Mouse (Mus musculus) limb, embryonic 10.5 days (tissue): ENCODE results near the gene Ap5s1. TPM values are rescaled to one million over a fixed set of nuclear protein-coding genes. Genes with fewer than 3 reads are reported as not detected.
"Not testable (repeated sequence)": the region's sequence is repeated elsewhere in the genome, so short reads cannot be mapped to it uniquely, and the experiment has no call there.

Source experiments
- DNase-seq: peaks from one replicate; pipeline ENCODE4 v3.0.0-alpha.2; 2017; ENCODE audit warnings: low spot score
- H3K27ac ChIP-seq: fragments of 300-500 bp; sonication (generic); 2 replicates; pipeline ENCODE4 v1.5.1; 2016; ENCODE audit warnings: mild to moderate bottlenecking
- H3K27me3 ChIP-seq: fragments of 300-500 bp; sonication (generic); 2 replicates; pipeline ENCODE4 v1.6.1; 2016; ENCODE audit warnings: low read depth, mild to moderate bottlenecking; ENCODE audit not compliant: poor library complexity, severe bottlenecking
- H3K36me3 ChIP-seq: fragments of 300-500 bp; sonication (generic); 2 replicates; pipeline ENCODE4 v1.6.1; 2016; ENCODE audit warnings: mild to moderate bottlenecking, moderate library complexity
- H3K4me1 ChIP-seq: fragments of 300-500 bp; sonication (generic); 2 replicates; pipeline ENCODE4 v1.6.1; 2016
- H3K4me3 ChIP-seq: fragments of 300-500 bp; sonication (generic); 2 replicates; pipeline ENCODE4 v1.5.1; 2016; ENCODE audit warnings: mild to moderate bottlenecking, moderate library complexity
- H3K9me3 ChIP-seq: fragments of 300-500 bp; sonication (generic); replicated peaks from 2 replicates; pipeline ENCODE4 v1.6.1; 2016; ENCODE audit warnings: mild to moderate bottlenecking
- WGBS: fragments of 180-500 bp; shearing (Covaris S2); methylation state at CpG from one replicate; pipeline ENCODE4 v1.1.7; 2016; 5-methylcytosine and 5-hydroxymethylcytosine counted together
- polyA plus RNA-seq: library from polyadenylated mRNA; unstranded; fragments of >200 nt; fragmentation: Nextera tagmentation; extraction: Ambion mirVana; gene quantifications from 2 replicates; pipeline ENCODE4 v1.2.1, GENCODE M21; 2016

Ap5s1 gene
- polyA plus RNA-seq, 1 experiment from 2014 or later: 22.6 TPM

- WGBS: 79% methylated on average over 9 of the region's 9 CpGs
- Histone ChIP-seq H3K4me1 (peaks cover 19% of the 10 kb centered on the region), H3K27me3 (no peaks in the 10 kb centered on the region), H3K9me3 (no peaks in the 10 kb centered on the region), H3K27ac (no peak overlapping the region), H3K4me3 (peak overlapping the region; percentile 65), H3K36me3 (peaks cover 11% of the 10 kb centered on the region)
- DNase-seq: no peak
Observed at GRCm38 (mm10) chr2:131211026-131211615, 4.2 kb downstream of the Ap5s1 start.

- no peak for DNase-seq
- Histone ChIP-seq H3K4me1 (peaks cover 19% of the 10 kb centered on the region), H3K27me3 (no peaks in the 10 kb centered on the region), H3K9me3 (no peaks in the 10 kb centered on the region), H3K27ac (0 out of 2 replicates have a peak overlapping the region, but pooled peaks have one; percentile 42), H3K36me3 (peaks cover 11% of the 10 kb centered on the region), H3K4me3 (no peak overlapping the region)
- WGBS: 91% methylated on average over 7 of the region's 7 CpGs
Observed at GRCm38 (mm10) chr2:131213773-131214172, 6.9 kb downstream of the Ap5s1 start.

- 88% methylated on average over 7 of the region's 7 CpGs for WGBS
- no peak overlapping the region for H3K27ac ChIP-seq
Observed at GRCm38 (mm10) chr2:131215941-131216858, 9.3 kb downstream of the Ap5s1 start.

GRCm38 (mm10) chr2:131220030-131220429 is 13.2 kb downstream of the Ap5s1 start:
- H3K9me3 ChIP-seq: no peaks in the 10 kb centered on the region
- H3K4me1 ChIP-seq: no peaks in the 10 kb centered on the region
- no peaks in the 10 kb centered on the region for H3K27me3 ChIP-seq
- DNase-seq: no peak
- H3K4me3 ChIP-seq: no peak overlapping the region
- no peaks in the 10 kb centered on the region for H3K36me3 ChIP-seq
- 83% methylated on average over 4 of the region's 4 CpGs for WGBS
- no peak overlapping the region for H3K27ac ChIP-seq

More at GRCm38 (mm10) chr2:131215941-131216858, 9.3 kb downstream of the Ap5s1 start:
- Histone ChIP-seq H3K36me3 (peaks cover 11% of the 10 kb centered on the region), H3K4me3 (no peak overlapping the region), H3K9me3 (no peaks in the 10 kb centered on the region), H3K27me3 (no peaks in the 10 kb centered on the region), H3K4me1 (peaks cover 2% of the 10 kb centered on the region)
- DNase-seq: no peak

- Histone ChIP-seq H3K27ac (no peak overlapping the region), H3K36me3 (no peaks in the 10 kb centered on the region), H3K4me3 (no peak overlapping the region), H3K9me3 (no peaks in the 10 kb centered on the region), H3K4me1 (no peaks in the 10 kb centered on the region), H3K27me3 (no peaks in the 10 kb centered on the region)
- no peak for DNase-seq
- WGBS: 85% methylated on average over 3 of the region's 3 CpGs
Observed at GRCm38 (mm10) chr2:131221853-131222515, 15.1 kb downstream of the Ap5s1 start.

GRCm38 (mm10) chr2:131222562-131222961 is 15.7 kb downstream of the Ap5s1 start:
- DNase-seq: no peak
- WGBS: 76% methylated on average over 5 of the region's 5 CpGs
- Histone ChIP-seq H3K36me3 (no peaks in the 10 kb centered on the region), H3K27ac (no peak overlapping the region), H3K4me1 (no peaks in the 10 kb centered on the region), H3K27me3 (no peaks in the 10 kb centered on the region), H3K9me3 (no peaks in the 10 kb centered on the region), H3K4me3 (no peak overlapping the region)

GRCm38 (mm10) chr2:131223569-131223968 is 16.7 kb downstream of the Ap5s1 start:
- H3K4me3 ChIP-seq: no peak overlapping the region
- H3K36me3 ChIP-seq: no peaks in the 10 kb centered on the region
- no peaks in the 10 kb centered on the region for H3K9me3 ChIP-seq
- WGBS: 62% methylated on average over 1 of the region's 1 CpGs
- H3K27ac ChIP-seq: no peak overlapping the region
- no peaks in the 10 kb centered on the region for H3K27me3 ChIP-seq
- no peaks in the 10 kb centered on the region for H3K4me1 ChIP-seq
- DNase-seq: no peak

GRCm38 (mm10) chr2:131225178-131225577 is 18.3 kb downstream of the Ap5s1 start:
- H3K4me3 ChIP-seq: no peak overlapping the region
- H3K27ac ChIP-seq: no peak overlapping the region
- H3K9me3 ChIP-seq: no peaks in the 10 kb centered on the region
- H3K27me3 ChIP-seq: no peaks in the 10 kb centered on the region
- no peaks in the 10 kb centered on the region for H3K4me1 ChIP-seq
- no peak for DNase-seq
- no peaks in the 10 kb centered on the region for H3K36me3 ChIP-seq
- WGBS: 92% methylated on average over 6 of the region's 6 CpGs

- H3K27ac ChIP-seq, H3K27me3 ChIP-seq, H3K4me3 ChIP-seq, H3K36me3 ChIP-seq, H3K9me3 ChIP-seq, H3K4me1 ChIP-seq, DNase-seq: not testable (repeated sequence)
- 68% methylated on average over 2 of the region's 2 CpGs for WGBS
Observed at GRCm38 (mm10) chr2:131226669-131227068, 19.8 kb downstream of the Ap5s1 start.

- WGBS: 92% methylated on average over 3 of the region's 3 CpGs
- Histone ChIP-seq H3K27ac (no peak overlapping the region), H3K4me1 (no peaks in the 10 kb centered on the region), H3K27me3 (no peaks in the 10 kb centered on the region), H3K9me3 (no peaks in the 10 kb centered on the region), H3K4me3 (no peak overlapping the region), H3K36me3 (no peaks in the 10 kb centered on the region)
- DNase-seq: no peak
Observed at GRCm38 (mm10) chr2:131227243-131227642, 20.4 kb downstream of the Ap5s1 start.

GRCm38 (mm10) chr2:131232558-131232957 is 25.7 kb downstream of the Ap5s1 start:
- Histone ChIP-seq H3K27ac (no peak overlapping the region), H3K4me3 (no peak overlapping the region), H3K9me3 (no peaks in the 10 kb centered on the region), H3K27me3 (no peaks in the 10 kb centered on the region), H3K4me1 (peaks cover 27% of the 10 kb centered on the region), H3K36me3 (peaks cover 3% of the 10 kb centered on the region)
- no peak for DNase-seq
- 92% methylated on average over 2 of the region's 2 CpGs for WGBS

GRCm38 (mm10) chr2:131233307-131234126 is 26.6 kb downstream of the Ap5s1 start, which contains the start of gene Mavs:
Mavs (plus strand) TSS chr2:131234063.
- peaks cover 7% of the 10 kb centered on the region for H3K36me3 ChIP-seq
- DNase-seq: peak; percentile 93

More at GRCm38 (mm10) chr2:131233307-131234126, 26.6 kb downstream of the Ap5s1 start, which contains the start of gene Mavs:
- H3K9me3 ChIP-seq: no peaks in the 10 kb centered on the region
- H3K4me1 ChIP-seq: peaks cover 27% of the 10 kb centered on the region
- H3K4me3 ChIP-seq: peak within 1 kb of the TSS; percentile 66
- WGBS: 12% methylated on average over 29 of the region's 29 CpGs
- H3K27ac ChIP-seq: peak within 1 kb of the TSS; percentile 82
- H3K27me3 ChIP-seq: no peaks in the 10 kb centered on the region
